Mouse (Mus musculus) ovary, postnatal 14 days (tissue): Measurements from ENCODE around the gene Foxl1.

ENCODE experiments used
- DNase-seq: peaks from one replicate; pipeline ENCODE4 v3.0.0; 2022; ENCODE audit warnings: low spot score

Gene Foxl1

GRCm38 (mm10) chr8:121093496-121093895 is 34.2 kb upstream of the Foxl1 start:
- no peak for DNase-seq

DNA sequence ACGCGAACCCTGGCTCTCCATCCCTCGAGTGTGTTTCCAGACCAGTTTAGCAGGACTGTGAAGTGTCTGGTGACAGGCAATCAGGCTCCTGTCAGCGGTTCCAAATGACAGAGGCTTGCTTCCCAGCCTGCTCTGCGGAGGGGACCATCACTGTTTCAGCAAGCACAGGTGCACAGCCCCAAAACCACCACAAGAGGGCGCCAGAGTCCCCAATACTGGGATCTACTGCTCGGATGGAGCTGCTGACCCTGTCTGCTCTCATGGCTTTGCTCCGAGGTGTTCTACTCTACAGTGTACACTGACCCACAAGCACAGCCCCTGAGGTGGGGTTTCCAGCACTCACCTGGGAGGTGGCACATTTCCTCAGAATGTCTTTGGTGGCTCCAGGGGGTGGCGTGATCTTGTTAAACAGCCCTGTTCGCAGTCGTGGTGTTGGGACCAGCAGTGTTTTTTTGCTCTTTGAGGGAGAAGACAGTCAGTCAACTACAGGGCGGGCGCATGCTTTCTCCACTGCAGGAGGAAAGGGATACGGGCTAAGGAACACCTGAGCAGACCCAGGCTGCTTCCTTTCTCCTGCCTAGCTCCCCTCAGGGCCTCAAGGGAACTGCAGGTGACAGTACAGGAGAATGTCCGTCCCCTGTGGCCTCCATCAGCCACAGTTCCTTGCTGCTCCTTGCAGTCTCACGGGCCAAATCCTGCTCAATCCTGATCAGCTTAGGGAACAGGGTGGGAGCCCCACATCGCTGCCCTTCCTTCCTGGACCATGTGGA is 23.5 kb upstream of the Foxl1 start:
- DNase-seq: peak; percentile 79

GRCm38 (mm10) chr8:121107668-121108656 is 19.8 kb upstream of the Foxl1 start, which contains the start of gene Mthfsd:
Gene Mthfsd, minus strand, starts transcription at chr8:121108392.
- peak; percentile 98 for DNase-seq

DNA sequence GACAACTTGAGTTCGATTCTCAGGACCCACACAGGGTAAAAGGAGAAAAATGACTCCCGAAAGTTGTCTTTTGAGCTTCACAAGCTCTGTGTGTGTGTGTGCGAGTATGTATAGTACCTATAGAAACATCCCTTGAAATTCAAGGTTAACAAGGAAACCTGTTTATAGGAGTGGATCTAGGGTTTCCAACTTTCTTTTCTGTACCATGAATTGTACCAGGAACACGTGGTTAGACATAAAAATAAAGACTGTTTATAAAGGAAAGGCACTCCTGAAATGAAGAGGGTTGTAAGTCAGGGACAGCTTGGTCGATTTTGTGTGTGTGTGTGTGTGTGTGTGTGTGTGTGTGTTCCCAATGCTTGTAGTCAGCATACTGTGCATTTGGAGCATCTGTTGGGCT is 19.1 kb upstream of the Foxl1 start:
- no peak for DNase-seq

GRCm38 (mm10) chr8:121111145-121111907 is 16.4 kb upstream of the Foxl1 start:
- no peak for DNase-seq

- DNase-seq: peak; percentile 99
Observed at GRCm38 (mm10) chr8:121113261-121113660, 14.5 kb upstream of the Foxl1 start.

- no peak for DNase-seq
Observed at GRCm38 (mm10) chr8:121115136-121115535, 12.6 kb upstream of the Foxl1 start.

DNA sequence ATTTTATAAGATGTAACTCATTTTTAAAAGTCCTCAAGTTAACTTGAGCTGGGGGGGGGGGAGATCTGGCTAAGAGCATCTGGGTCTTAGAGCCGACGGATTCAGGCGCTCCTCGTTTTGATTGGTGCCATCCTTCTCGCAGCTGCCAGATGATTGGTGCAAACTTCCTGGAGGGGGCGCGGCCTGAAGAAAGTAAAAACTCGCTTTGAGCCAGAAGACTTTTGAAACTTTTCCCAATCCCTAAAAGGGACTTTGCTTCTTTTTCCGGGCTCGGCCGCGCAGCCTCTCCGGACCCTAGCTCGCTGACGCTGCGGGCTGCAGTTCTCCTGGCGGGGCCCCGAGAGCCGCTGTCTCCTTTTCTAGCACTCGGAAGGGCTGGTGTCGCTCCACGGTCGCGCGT is 11.8 kb upstream of the Foxl1 start, which contains the start of gene Foxc2:
TSS of gene Foxc2 (plus strand) at position 224 of the 400 bp plus-strand sequence.
- peak; percentile 63 for DNase-seq

DNA sequence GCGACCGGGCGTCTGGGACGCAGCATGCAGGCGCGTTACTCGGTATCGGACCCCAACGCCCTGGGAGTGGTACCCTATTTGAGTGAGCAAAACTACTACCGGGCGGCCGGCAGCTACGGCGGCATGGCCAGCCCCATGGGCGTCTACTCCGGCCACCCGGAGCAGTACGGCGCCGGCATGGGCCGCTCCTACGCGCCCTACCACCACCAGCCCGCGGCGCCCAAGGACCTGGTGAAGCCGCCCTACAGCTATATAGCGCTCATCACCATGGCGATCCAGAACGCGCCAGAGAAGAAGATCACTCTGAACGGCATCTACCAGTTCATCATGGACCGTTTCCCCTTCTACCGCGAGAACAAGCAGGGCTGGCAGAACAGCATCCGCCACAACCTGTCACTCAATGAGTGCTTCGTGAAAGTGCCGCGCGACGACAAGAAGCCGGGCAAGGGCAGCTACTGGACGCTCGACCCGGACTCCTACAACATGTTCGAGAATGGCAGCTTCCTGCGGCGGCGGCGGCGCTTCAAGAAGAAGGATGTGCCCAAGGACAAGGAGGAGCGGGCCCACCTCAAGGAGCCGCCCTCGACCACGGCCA is 11.1 kb upstream of the Foxl1 start:
- no peak for DNase-seq

GRCm38 (mm10) chr8:121117186-121117651 is 10.5 kb upstream of the Foxl1 start:
- DNase-seq: no peak

GRCm38 (mm10) chr8:121117906-121118305 is 9.8 kb upstream of the Foxl1 start:
- DNase-seq: no peak

DNA sequence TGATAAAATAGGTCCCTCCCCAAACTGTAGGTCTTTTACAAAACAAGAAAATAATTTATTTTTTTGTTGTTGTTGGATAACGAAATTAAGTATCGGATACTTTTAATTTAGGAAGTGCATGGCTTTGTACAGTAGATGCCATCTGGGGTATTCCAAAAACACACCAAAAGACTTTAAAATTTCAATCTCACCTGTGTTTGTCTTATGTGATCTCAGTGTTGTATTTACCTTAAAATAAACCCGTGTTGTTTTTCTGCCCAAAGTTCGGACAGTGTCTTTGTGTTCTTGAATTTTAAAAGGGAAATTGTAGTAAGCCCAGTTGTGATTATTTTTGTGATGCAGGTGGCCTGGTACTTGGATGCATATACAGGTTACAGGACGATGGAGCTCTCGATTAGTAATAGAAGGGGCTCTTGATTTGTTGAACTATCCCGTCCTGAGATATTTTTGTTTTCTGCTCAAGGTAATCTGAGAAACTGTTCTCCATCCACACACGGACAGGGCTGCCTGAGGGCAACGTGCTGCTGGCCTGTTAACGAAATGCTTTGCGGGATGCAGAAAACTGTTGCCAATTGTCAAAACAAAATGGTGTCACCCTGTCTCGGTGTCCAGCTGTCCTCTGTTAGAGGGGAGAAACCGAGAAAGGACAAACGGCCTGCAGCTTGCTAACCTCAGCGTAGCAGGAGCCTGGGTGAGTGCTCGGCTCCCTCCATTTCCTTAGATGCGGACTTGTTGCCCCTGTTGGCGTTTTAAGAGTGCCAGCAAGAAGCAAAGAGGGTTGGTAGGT is 8.9 kb upstream of the Foxl1 start:
- no peak for DNase-seq

- no peak for DNase-seq
Observed at GRCm38 (mm10) chr8:121119635-121120455, 7.9 kb upstream of the Foxl1 start.

- no peak for DNase-seq
Observed at GRCm38 (mm10) chr8:121120456-121121419, 7.0 kb upstream of the Foxl1 start.

DNA sequence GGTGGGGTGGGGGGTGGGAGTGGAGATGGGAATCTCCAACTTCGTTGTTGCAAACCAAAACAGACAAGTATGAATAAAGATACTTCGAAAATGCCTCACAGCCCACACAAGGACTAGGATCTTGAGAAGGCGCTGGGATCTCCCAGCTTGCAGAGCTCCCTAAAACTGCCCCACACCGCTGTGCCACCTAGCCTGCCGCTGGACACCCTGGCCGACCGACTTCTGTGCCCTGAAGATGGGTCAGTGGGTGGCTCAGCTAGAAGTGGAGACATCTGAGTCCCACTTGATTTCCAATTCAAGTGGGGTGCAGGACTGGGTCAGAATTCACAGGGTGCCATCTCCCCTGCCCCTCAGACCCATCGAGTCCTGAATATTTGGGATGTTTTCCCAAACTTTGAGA is 6.0 kb upstream of the Foxl1 start:
- no peak for DNase-seq

- no peak for DNase-seq
Observed at GRCm38 (mm10) chr8:121122368-121122767, 5.4 kb upstream of the Foxl1 start.

- no peak for DNase-seq
Observed at GRCm38 (mm10) chr8:121123113-121123512, 4.6 kb upstream of the Foxl1 start.

DNA sequence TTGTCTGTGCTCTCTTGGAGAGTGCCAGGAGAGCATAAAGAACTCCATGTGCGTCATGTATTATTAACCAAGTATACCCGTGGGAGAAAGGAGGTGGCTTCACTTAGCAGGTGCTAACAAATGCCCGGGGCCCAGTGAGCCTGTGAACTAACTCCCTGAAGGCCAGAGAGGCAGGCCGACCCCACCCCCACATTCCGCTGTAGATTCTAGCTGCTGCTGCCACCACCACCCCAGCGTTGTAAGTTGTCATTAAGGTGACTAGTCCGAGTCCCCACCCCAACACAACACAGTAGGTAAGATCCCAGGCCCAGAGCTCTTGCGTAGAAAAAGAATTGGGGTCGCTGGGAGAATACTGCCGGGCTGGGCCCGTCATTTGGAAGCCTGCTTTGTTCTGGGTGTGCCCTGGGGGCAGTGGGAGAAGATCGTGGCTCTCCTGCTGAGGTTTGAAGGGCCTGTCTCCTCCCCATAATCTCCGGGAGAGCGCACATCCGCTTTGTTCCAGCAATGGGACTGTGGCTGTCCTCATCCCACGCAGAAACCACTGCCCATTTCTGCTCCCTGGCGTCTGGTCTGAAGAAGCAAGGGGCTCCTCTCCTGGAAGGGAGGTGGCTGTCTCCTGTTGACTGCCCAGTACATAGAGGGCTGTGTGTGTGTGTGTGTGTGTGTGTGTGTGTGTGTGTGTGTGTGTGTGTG is 3.0 kb upstream of the Foxl1 start:
- no peak for DNase-seq
